ENCODE assay signal across 8 mouse cellular contexts in the genomic region with DNA sequence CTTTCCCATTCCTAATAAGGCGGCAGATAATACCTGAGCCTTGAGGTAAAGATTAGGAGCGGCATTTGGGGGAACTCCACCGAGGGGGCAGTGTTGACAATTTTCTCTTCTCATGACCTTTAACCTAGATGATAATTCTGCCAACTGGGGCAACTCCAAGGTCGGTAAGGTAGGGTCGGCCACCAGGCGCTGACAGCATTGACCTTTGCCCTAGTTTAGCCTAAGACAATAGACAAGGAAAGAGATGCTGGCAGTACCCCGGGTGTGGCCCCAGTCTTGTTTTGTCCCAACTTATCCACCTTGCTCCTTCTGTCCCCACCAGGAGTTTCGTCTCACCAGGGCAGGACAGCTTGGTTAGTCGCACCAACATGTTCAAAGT. TPM values are rescaled to one million over a fixed set of nuclear protein-coding genes. Genes with fewer than 3 reads are reported as not detected.
DNase-seq lines count a peak whose midpoint lies in the region; ATAC-seq and TF ChIP-seq lines count a peak whose summit lies in the region.

No protein-coding gene starts in this region.

- no peak for TF ChIP-seq CTCF in embryonic fibroblast, embryonic 13.5 days (IDR thresholded peaks at IDR 0.05; ENCODE audit: borderline replicate concordance, insufficient read depth, low read length)
- TF ChIP-seq CTCF in intestine, postnatal 0 days (IDR thresholded peaks at IDR 0.05; ENCODE audit: low read depth) = peak; percentile 2; the same call in 1 of the 2 replicates

- DNase-seq in lung, adult 18-20 months = no peak
- DNase-seq in gastrocnemius, postnatal 14 days = no peak
- DNase-seq in right cerebral cortex, adult 18-20 months = no peak
- DNase-seq in yolk sac, embryonic 10.5 days (ENCODE audit: low spot score) = no peak

- peak overlapping the region; percentile 63 for H3K4me3 ChIP-seq in lung, embryonic 15.5 days
- H3K4me3 ChIP-seq in embryonic fibroblast, embryonic 13.5 days (ENCODE audit: insufficient read depth, low read length) = peak overlapping the region; percentile 81
- peak overlapping the region; percentile 70 for H3K4me3 ChIP-seq in intestine, postnatal 0 days (ENCODE audit: low read depth, low read length)
- H3K4me3 ChIP-seq in midbrain, embryonic 16.5 days (ENCODE audit: low read depth, low read length) = peak overlapping the region; percentile 79

- peak overlapping the region; percentile 72 for H3K4me2 ChIP-seq in lung, embryonic 15.5 days
- peak overlapping the region; percentile 71 for H3K4me2 ChIP-seq in intestine, postnatal 0 days (replicated peaks; ENCODE audit: low read depth)
- peak overlapping the region; percentile 87 for H3K4me2 ChIP-seq in midbrain, embryonic 16.5 days (ENCODE audit: low read length)

- intact Hi-C loops in gastrocnemius, postnatal 14 days (cut with DNase I; ENCODE audit: low total_unique reads) = no loop called here

- H3K4me1 ChIP-seq in lung, embryonic 15.5 days = peaks cover 10% of the 10 kb centered on the region
- no peaks in the 10 kb centered on the region for H3K4me1 ChIP-seq in embryonic fibroblast, embryonic 13.5 days (ENCODE audit: control insufficient read depth, insufficient read depth, low read length)
- no peaks in the 10 kb centered on the region for H3K4me1 ChIP-seq in intestine, postnatal 0 days (replicated peaks; ENCODE audit: control insufficient read depth, insufficient read depth, low read length)
- H3K4me1 ChIP-seq in midbrain, embryonic 16.5 days (ENCODE audit: control insufficient read depth, insufficient read depth, low read length) = peaks cover 11% of the 10 kb centered on the region

- no peaks in the 10 kb centered on the region for H3K27me3 ChIP-seq in lung, embryonic 15.5 days
- H3K27me3 ChIP-seq in intestine, postnatal 0 days (replicated peaks; ENCODE audit: control insufficient read depth, insufficient read depth, low read length) = no peaks in the 10 kb centered on the region
- H3K27me3 ChIP-seq in midbrain, embryonic 16.5 days (ENCODE audit: control insufficient read depth, insufficient read depth, low read depth, low read length) = no peaks in the 10 kb centered on the region

- no peak for TF ChIP-seq POLR2A in embryonic fibroblast, embryonic 13.5 days (IDR thresholded peaks at IDR 0.05; ENCODE audit: low read depth, low read length)

- peaks cover 18% of the 10 kb centered on the region for H3K36me3 ChIP-seq in lung, embryonic 15.5 days
- peaks cover 11% of the 10 kb centered on the region for H3K36me3 ChIP-seq in intestine, postnatal 0 days (ENCODE audit: control insufficient read depth, insufficient read depth)
- peaks cover 3% of the 10 kb centered on the region for H3K36me3 ChIP-seq in midbrain, embryonic 16.5 days (ENCODE audit: control insufficient read depth, insufficient read depth, low read length)

- no peak for ATAC-seq in lung, embryonic 15.5 days (ENCODE audit: borderline replicate concordance, extremely low read depth, low FRiP score, low TSS enrichment)
- peak; percentile 59 for ATAC-seq in intestine, postnatal 0 days
- ATAC-seq in midbrain, embryonic 16.5 days = no peak

- peak overlapping the region; percentile 71 for H3K27ac ChIP-seq in lung, embryonic 15.5 days
- H3K27ac ChIP-seq in embryonic fibroblast, embryonic 13.5 days (ENCODE audit: insufficient read depth, low read length) = no peak overlapping the region
- H3K27ac ChIP-seq in intestine, postnatal 0 days (ENCODE audit: low read depth, low read length) = peak overlapping the region; percentile 92
- peak overlapping the region; percentile 68 for H3K27ac ChIP-seq in midbrain, embryonic 16.5 days (ENCODE audit: low read length)

- 1% methylated on average over 9 of the region's 9 CpGs for WGBS in lung, embryonic 15.5 days
- under 1% methylated on average over 9 of the region's 9 CpGs for WGBS in intestine, postnatal 0 days
- 2% methylated on average over 9 of the region's 9 CpGs for WGBS in midbrain, embryonic 16.5 days

- H3K9ac ChIP-seq in lung, embryonic 15.5 days = peak overlapping the region; percentile 64
- peak overlapping the region; percentile 59; the same call in 1 of the 2 replicates for H3K9ac ChIP-seq in intestine, postnatal 0 days (ENCODE audit: low read depth, low read length)
- peak overlapping the region; percentile 67 for H3K9ac ChIP-seq in midbrain, embryonic 16.5 days (ENCODE audit: low read depth, low read length)

- no peaks in the 10 kb centered on the region for H3K9me3 ChIP-seq in lung, embryonic 15.5 days
- no peaks in the 10 kb centered on the region for H3K9me3 ChIP-seq in intestine, postnatal 0 days (ENCODE audit: control insufficient read depth)
- H3K9me3 ChIP-seq in midbrain, embryonic 16.5 days (replicated peaks; ENCODE audit: control insufficient read depth, low read length, poor library complexity, severe bottlenecking) = no peaks in the 10 kb centered on the region

RNA-seq across cellular contexts. Expression of gene 4930579G24Rik, which starts 0.7 kb away (rescaled TPM):
- 34.9 and 36.4 TPM in 2 replicates for polyA plus RNA-seq in lung, embryonic 15.5 days (2015; fragmentation: Nextera tagmentation; extraction: Ambion mirVana)
- polyA plus RNA-seq in embryonic fibroblast, embryonic 13.5 days (2011; ENCODE audit: insufficient read length, low read depth, missing spikeins) = 14.0 and 14.3 TPM in 2 replicates
- polyA plus RNA-seq in intestine, postnatal 0 days (2015; fragmentation: Nextera tagmentation; extraction: Ambion mirVana) = 7.6 and 8.9 TPM in 2 replicates
- 5.3 and 6.4 TPM in 2 replicates for polyA plus RNA-seq in midbrain, embryonic 16.5 days (2015; fragmentation: Nextera tagmentation; extraction: Ambion mirVana)
- total RNA-seq in gastrocnemius, postnatal 14 days (2021) = 1 to 10 TPM; 2.3 to 2.7 TPM

RNA-seq across cellular contexts. Expression of gene Etfdh, which starts 1.1 kb away (rescaled TPM):
- polyA plus RNA-seq in lung, embryonic 15.5 days (2015; fragmentation: Nextera tagmentation; extraction: Ambion mirVana) = 53.6 and 55.6 TPM in 2 replicates
- polyA plus RNA-seq in embryonic fibroblast, embryonic 13.5 days (2011; ENCODE audit: insufficient read length, low read depth, missing spikeins) = 40.0 and 45.6 TPM in 2 replicates
- polyA plus RNA-seq in intestine, postnatal 0 days (2015; fragmentation: Nextera tagmentation; extraction: Ambion mirVana) = 111 and 112 TPM in 2 replicates
- polyA plus RNA-seq in midbrain, embryonic 16.5 days (2015; fragmentation: Nextera tagmentation; extraction: Ambion mirVana) = 39.4 and 40.8 TPM in 2 replicates
- 100 to 1,000 TPM in 1 of 2 experiments, 10 to 100 TPM in 1; 97.3 to 138 TPM for total RNA-seq in gastrocnemius, postnatal 14 days (2021)

RNA-seq across cellular contexts. Expression of gene Ppid, which starts 37.0 kb away (rescaled TPM):
- 157 and 161 TPM in 2 replicates for polyA plus RNA-seq in lung, embryonic 15.5 days (2015; fragmentation: Nextera tagmentation; extraction: Ambion mirVana)
- 104 and 113 TPM in 2 replicates for polyA plus RNA-seq in embryonic fibroblast, embryonic 13.5 days (2011; ENCODE audit: insufficient read length, low read depth, missing spikeins)
- 28.7 and 30.7 TPM in 2 replicates for polyA plus RNA-seq in intestine, postnatal 0 days (2015; fragmentation: Nextera tagmentation; extraction: Ambion mirVana)
- polyA plus RNA-seq in midbrain, embryonic 16.5 days (2015; fragmentation: Nextera tagmentation; extraction: Ambion mirVana) = 148 and 157 TPM in 2 replicates
- total RNA-seq in gastrocnemius, postnatal 14 days (2021) = 10 to 100 TPM; 29.5 to 29.6 TPM
